Mouse (Mus musculus) C2C12 (cell line): Measurements from ENCODE around the gene Aldh1a7.

Experiments
- CEBPB ChIP-seq: IDR thresholded peaks from one replicate; pipeline ENCODE4 v1.6.1; 2011; ENCODE audit warnings: low read depth, mild to moderate bottlenecking, control low read depth, moderate library complexity
- CTCF ChIP-seq: IDR thresholded peaks from one replicate; pipeline ENCODE4 v1.5.1; 2011; ENCODE audit not compliant: control insufficient read depth, insufficient read depth, insufficient read length
- FOSL1 ChIP-seq: IDR thresholded peaks from one replicate; pipeline ENCODE4 v1.8.0; 2011; ENCODE audit warnings: mild to moderate bottlenecking, low read length; ENCODE audit not compliant: poor library complexity, insufficient read depth, severe bottlenecking
- MAX ChIP-seq: IDR thresholded peaks from one replicate; pipeline ENCODE4 v1.6.1; 2011; ENCODE audit warnings: mild to moderate bottlenecking, control low read depth
- MYOD1 ChIP-seq: IDR thresholded peaks from one replicate; pipeline ENCODE4 v1.6.1; 2011; ENCODE audit warnings: low read depth; ENCODE audit not compliant: control insufficient read depth, insufficient read length
- MYOG ChIP-seq: IDR thresholded peaks from one replicate; pipeline ENCODE4 v1.6.1; 2011; ENCODE audit not compliant: control insufficient read depth, insufficient read length; ENCODE audit errors: extremely low read depth
- USF1 ChIP-seq: IDR thresholded peaks from one replicate; pipeline ENCODE4 v1.6.1; 2011; ENCODE audit warnings: low read depth, mild to moderate bottlenecking, control low read depth, moderate library complexity

DNA sequence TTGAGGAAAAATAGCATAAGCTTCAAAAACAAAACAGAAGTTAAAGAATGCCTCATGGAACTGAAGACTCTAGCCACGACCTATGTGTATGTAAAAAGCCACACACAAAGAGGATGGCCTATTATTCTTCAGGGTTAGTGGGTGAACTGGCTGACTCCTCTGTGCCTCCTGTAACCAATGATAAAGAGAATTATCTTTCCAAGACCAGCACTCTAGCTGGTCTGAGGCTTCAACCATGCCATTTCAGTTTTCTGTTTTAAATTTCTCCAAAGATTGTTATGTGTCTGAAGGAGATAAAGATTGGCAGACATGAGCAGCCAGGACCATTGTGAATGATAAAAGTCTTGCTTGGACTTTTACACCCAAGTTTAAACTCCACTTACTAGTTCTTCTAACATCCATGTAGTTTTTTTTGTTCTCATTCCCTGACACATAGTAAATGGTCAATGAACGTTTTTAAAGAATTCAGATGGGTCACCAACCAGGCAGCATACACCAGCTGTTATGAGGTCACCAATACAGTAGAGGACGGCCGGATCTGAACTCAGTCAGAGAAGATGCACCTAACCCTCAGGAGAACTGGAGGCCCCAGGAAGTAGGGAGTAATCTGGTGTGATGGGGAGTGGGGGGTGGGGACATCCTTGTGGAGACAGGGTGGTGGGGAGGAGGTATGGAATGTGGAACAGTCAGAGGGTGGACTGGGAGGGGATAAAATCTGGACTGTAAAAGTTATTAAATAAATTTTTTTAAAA lies 34.5 kb upstream of the Aldh1a7 start:
- no peak for TF ChIP-seq CTCF
- no peak for TF ChIP-seq USF1
- TF ChIP-seq MYOG: no peak
- TF ChIP-seq FOSL1: no peak
- TF ChIP-seq MAX: no peak
- no peak for TF ChIP-seq CEBPB
- TF ChIP-seq MYOD1: no peak
